Mouse (Mus musculus) liver, embryonic 11.5 days (tissue): Measurements from ENCODE around the gene 9030025P20Rik. TPM values are rescaled to one million over a fixed set of nuclear protein-coding genes. Genes with fewer than 3 reads are reported as not detected.
"Not testable (repeated sequence)": the region's sequence is repeated elsewhere in the genome, so short reads cannot be mapped to it uniquely, and the experiment has no call there.

Experiments
- ATAC-seq: fragments of 200-750 bp; cut with Nextera tagmentation; replicated peaks from 2 replicates; pipeline ENCODE4 v1.8.0; 2017; ENCODE audit warnings: moderate number of reproducible peaks, mild to moderate bottlenecking, moderate TSS enrichment, moderate library complexity; ENCODE audit not compliant: low FRiP score
- DNase-seq: peaks from one replicate; pipeline ENCODE4 v3.0.0-alpha.2; 2017; ENCODE audit warnings: low spot score
- H3K27ac ChIP-seq: fragments of 300-500 bp; sonication (generic); 2 replicates; pipeline ENCODE4 v1.5.1; 2014; ENCODE audit warnings: mild to moderate bottlenecking, low read depth, low read length, control low read depth
- H3K27me3 ChIP-seq: fragments of 300-500 bp; sonication (generic); replicated peaks from 2 replicates; pipeline ENCODE4 v1.6.1; 2014; ENCODE audit warnings: low read length, mixed read lengths; ENCODE audit not compliant: control insufficient read depth, insufficient read depth
- H3K36me3 ChIP-seq: fragments of 300-500 bp; sonication (generic); 2 replicates; pipeline ENCODE4 v1.6.1; 2014; ENCODE audit warnings: mild to moderate bottlenecking, low read length, moderate library complexity, mixed read lengths; ENCODE audit not compliant: control insufficient read depth, insufficient read depth
- H3K4me1 ChIP-seq: fragments of 300-500 bp; sonication (generic); replicated peaks from 2 replicates; pipeline ENCODE4 v1.6.1; 2014; ENCODE audit warnings: low read length, mixed read lengths; ENCODE audit not compliant: control insufficient read depth, insufficient read depth
- H3K4me2 ChIP-seq: fragments of 300-500 bp; sonication (generic); 2 replicates; pipeline ENCODE4 v1.6.1; 2014; ENCODE audit warnings: mild to moderate bottlenecking, control low read depth, moderate library complexity
- H3K4me3 ChIP-seq: fragments of 300-500 bp; sonication (generic); 2 replicates; pipeline ENCODE4 v1.5.1; 2014; ENCODE audit warnings: low read depth, low read length, control low read depth
- H3K9ac ChIP-seq: fragments of 300-500 bp; sonication (generic); 2 replicates; pipeline ENCODE4 v1.6.1; 2014; ENCODE audit warnings: low read depth, low read length, control low read depth
- H3K9me3 ChIP-seq: fragments of 300-500 bp; sonication (generic); 2 replicates; pipeline ENCODE4 v1.6.1; 2016; ENCODE audit warnings: low read length, inconsistent platforms, mixed read lengths; ENCODE audit not compliant: control insufficient read depth
- WGBS: fragments of 180-500 bp; shearing (Covaris S2); extraction: QIAGEN DNeasy Blood & Tissue Kit; methylation state at CpG from one replicate; pipeline ENCODE4 v1.1.7; 2014; 5-methylcytosine and 5-hydroxymethylcytosine counted together
- polyA plus RNA-seq: library from polyadenylated mRNA; unstranded; fragments of >200 nt; fragmentation: Nextera tagmentation; extraction: Ambion mirVana; gene quantifications from 2 replicates; pipeline ENCODE4 v1.2.1, GENCODE M21; 2014

Gene 9030025P20Rik
- polyA plus RNA-seq, 1 experiment from 2014 or later = 8.2 TPM

- ATAC-seq = peak; percentile 55
- no CpG with 5 or more reads among the region's 3 CpGs for WGBS
These were observed 30.8 kb downstream of the 9030025P20Rik start for GRCm38 (mm10) chr17:15009088-15009487.

GRCm38 (mm10) chr17:15009706-15010413 is 31.6 kb downstream of the 9030025P20Rik start, which contains the start of gene Gm3435:
Gm3435 (plus strand) TSS chr17:15010176.
- H3K4me2 ChIP-seq, H3K9ac ChIP-seq, H3K36me3 ChIP-seq, H3K9me3 ChIP-seq, H3K27ac ChIP-seq, H3K4me3 ChIP-seq, DNase-seq, H3K27me3 ChIP-seq, H3K4me1 ChIP-seq: not testable (repeated sequence)
- no CpG with 5 or more reads among the region's 60 CpGs for WGBS
- ATAC-seq = peak; percentile 94

More at GRCm38 (mm10) chr17:15009088-15009487, 30.8 kb downstream of the 9030025P20Rik start:
- not testable (repeated sequence) for H3K27ac ChIP-seq, H3K36me3 ChIP-seq, H3K4me2 ChIP-seq, DNase-seq, H3K4me3 ChIP-seq, H3K27me3 ChIP-seq, H3K4me1 ChIP-seq, H3K9ac ChIP-seq, H3K9me3 ChIP-seq

- not testable (repeated sequence) for H3K27me3 ChIP-seq, H3K9ac ChIP-seq, ATAC-seq, H3K9me3 ChIP-seq, H3K4me1 ChIP-seq, H3K36me3 ChIP-seq, H3K4me3 ChIP-seq, H3K27ac ChIP-seq, H3K4me2 ChIP-seq
- 85% methylated on average over 3 of the region's 3 CpGs for WGBS
- DNase-seq = peak; percentile 28
These were observed 43.4 kb downstream of the 9030025P20Rik start for GRCm38 (mm10) chr17:15021503-15022220.

GRCm38 (mm10) chr17:15023878-15024492 is 45.7 kb downstream of the 9030025P20Rik start:
- not testable (repeated sequence) for H3K9me3 ChIP-seq, H3K27ac ChIP-seq, H3K4me1 ChIP-seq, H3K4me2 ChIP-seq, H3K36me3 ChIP-seq, DNase-seq, H3K4me3 ChIP-seq, H3K9ac ChIP-seq, H3K27me3 ChIP-seq
- peak; percentile 61 for ATAC-seq
- WGBS = no CpG with 5 or more reads among the region's 97 CpGs

- H3K9ac ChIP-seq, H3K4me1 ChIP-seq, H3K27ac ChIP-seq, H3K9me3 ChIP-seq, H3K27me3 ChIP-seq, DNase-seq, H3K36me3 ChIP-seq, H3K4me2 ChIP-seq, H3K4me3 ChIP-seq: not testable (repeated sequence)
- WGBS = no CpG with 5 or more reads among the region's 48 CpGs
- ATAC-seq = peak; percentile 72
These were observed 46.4 kb downstream of the 9030025P20Rik start for GRCm38 (mm10) chr17:15024502-15025193.

- H3K36me3 ChIP-seq, H3K9ac ChIP-seq, H3K9me3 ChIP-seq, H3K4me2 ChIP-seq, H3K27ac ChIP-seq, H3K4me3 ChIP-seq, DNase-seq, H3K4me1 ChIP-seq, H3K27me3 ChIP-seq: not testable (repeated sequence)
- peak; percentile 16; the same call in 1 of the 2 replicates for ATAC-seq
- WGBS = no CpG with 5 or more reads among the region's 6 CpGs
These were observed 47.2 kb downstream of the 9030025P20Rik start for GRCm38 (mm10) chr17:15025513-15025912.

- WGBS = no CpG with 5 or more reads among the region's 4 CpGs
- DNase-seq, H3K27ac ChIP-seq, H3K4me2 ChIP-seq, H3K9ac ChIP-seq, H3K4me1 ChIP-seq, H3K27me3 ChIP-seq, H3K36me3 ChIP-seq, H3K4me3 ChIP-seq, H3K9me3 ChIP-seq: not testable (repeated sequence)
- peak; percentile 84 for ATAC-seq
These were observed 53.1 kb downstream of the 9030025P20Rik start for GRCm38 (mm10) chr17:15031414-15031813.

- H3K9ac ChIP-seq, DNase-seq, H3K27me3 ChIP-seq, H3K4me1 ChIP-seq, H3K36me3 ChIP-seq, H3K4me2 ChIP-seq, H3K4me3 ChIP-seq, H3K27ac ChIP-seq, H3K9me3 ChIP-seq: not testable (repeated sequence)
- no CpG with 5 or more reads among the region's 3 CpGs for WGBS
- peak; percentile 55 for ATAC-seq
These were observed 62.2 kb downstream of the 9030025P20Rik start for GRCm38 (mm10) chr17:15040455-15040854.
